Mouse (Mus musculus) hindbrain, embryonic 16.5 days (tissue): Measurements from ENCODE around the gene Gpsm2. TPM values are rescaled to one million over a fixed set of nuclear protein-coding genes. Genes with fewer than 3 reads are reported as not detected.

ENCODE experiments used
- polyA plus RNA-seq: library from polyadenylated mRNA; unstranded; fragments of >200 nt; fragmentation: Nextera tagmentation; extraction: Ambion mirVana; gene quantifications from 2 replicates; pipeline ENCODE4 v1.2.1, GENCODE M21; 2015

Gene Gpsm2
- polyA plus RNA-seq, 1 experiment from 2014 or later = 21.1 TPM

Other genes starting within 250 kb of the Gpsm2 start
- 1.9 and 2.7 TPM in 2 replicates for gene 1700013F07Rik, start 188.2 kb downstream of the Gpsm2 start, polyA plus RNA-seq
- gene 5330417C22Rik, start 185.8 kb downstream of the Gpsm2 start, polyA plus RNA-seq = 16.0 and 18.5 TPM in 2 replicates
- 51.0 and 54.3 TPM in 2 replicates for gene Tmem167b, start 159.8 kb downstream of the Gpsm2 start, polyA plus RNA-seq
- 46.7 and 52.4 TPM in 2 replicates for gene Taf13, start 150.6 kb downstream of the Gpsm2 start, polyA plus RNA-seq
- gene Wdr47, start 131.0 kb downstream of the Gpsm2 start, polyA plus RNA-seq = 103 and 108 TPM in 2 replicates
- gene Clcc1, start 68.4 kb downstream of the Gpsm2 start, polyA plus RNA-seq = 40.4 and 40.8 TPM in 2 replicates
- gene Aknad1, start 17.3 kb upstream of the Gpsm2 start, polyA plus RNA-seq = not detected in 2 replicates
- 16.7 and 17.3 TPM in 2 replicates for gene Stxbp3, start 118.2 kb upstream of the Gpsm2 start, polyA plus RNA-seq
- 0.05 and 0.06 TPM in 2 replicates for gene Fndc7, start 167.7 kb upstream of the Gpsm2 start, polyA plus RNA-seq
- 48.9 and 50.6 TPM in 2 replicates for gene Prpf38b, start 189.4 kb upstream of the Gpsm2 start, polyA plus RNA-seq
- gene Henmt1, start 217.6 kb upstream of the Gpsm2 start, polyA plus RNA-seq = 3.7 and 3.8 TPM in 2 replicates
- not detected in 2 replicates for gene Gm9857, start 218.1 kb upstream of the Gpsm2 start, polyA plus RNA-seq